Mouse (Mus musculus) hindbrain, embryonic 16.5 days (tissue): ENCODE data around the gene Fam174b. TPM values are rescaled to one million over a fixed set of nuclear protein-coding genes. Genes with fewer than 3 reads are reported as not detected.

Source experiments
- ATAC-seq: fragments of 200-750 bp; cut with Nextera tagmentation; 2 replicates; pipeline ENCODE4 v1.8.0; 2017; ENCODE audit warnings: moderate TSS enrichment, moderate library complexity
- H3K27ac ChIP-seq: fragments of 300-500 bp; sonication (generic); 2 replicates; pipeline ENCODE4 v1.5.1; 2014; ENCODE audit warnings: low read depth, mild to moderate bottlenecking, control low read depth, low read length, moderate library complexity
- H3K27me3 ChIP-seq: fragments of 300-500 bp; sonication (generic); replicated peaks from 2 replicates; pipeline ENCODE4 v1.6.1; 2014; ENCODE audit warnings: low read length; ENCODE audit not compliant: control insufficient read depth, insufficient read depth
- H3K36me3 ChIP-seq: fragments of 300-500 bp; sonication (generic); 2 replicates; pipeline ENCODE4 v1.6.1; 2014; ENCODE audit warnings: mild to moderate bottlenecking, low read length, moderate library complexity, mixed read lengths; ENCODE audit not compliant: control insufficient read depth, insufficient read depth
- H3K4me1 ChIP-seq: fragments of 300-500 bp; sonication (generic); 2 replicates; pipeline ENCODE4 v1.6.1; 2014; ENCODE audit warnings: low read depth, low read length; ENCODE audit not compliant: control insufficient read depth, insufficient read depth
- H3K4me2 ChIP-seq: fragments of 300-500 bp; sonication (generic); 2 replicates; pipeline ENCODE4 v1.6.1; 2014; ENCODE audit warnings: mild to moderate bottlenecking, low read length, control low read depth, moderate library complexity
- H3K4me3 ChIP-seq: fragments of 300-500 bp; sonication (generic); 2 replicates; pipeline ENCODE4 v1.5.1; 2014; ENCODE audit warnings: mild to moderate bottlenecking, low read length, control low read depth, moderate library complexity
- H3K9ac ChIP-seq: fragments of 300-500 bp; sonication (generic); 2 replicates; pipeline ENCODE4 v1.6.1; 2014; ENCODE audit warnings: low read depth, mild to moderate bottlenecking, control low read depth, low read length, moderate library complexity
- H3K9me3 ChIP-seq: fragments of 300-500 bp; sonication (generic); 2 replicates; pipeline ENCODE4 v1.6.1; 2014; ENCODE audit warnings: mild to moderate bottlenecking, low read length, moderate library complexity; ENCODE audit not compliant: control insufficient read depth
- WGBS: fragments of 180-500 bp; shearing (Covaris S2); extraction: QIAGEN DNeasy Blood & Tissue Kit; methylation state at CpG from one replicate; pipeline ENCODE4 v1.1.7; 2014; 5-methylcytosine and 5-hydroxymethylcytosine counted together
- polyA plus RNA-seq: library from polyadenylated mRNA; unstranded; fragments of >200 nt; fragmentation: Nextera tagmentation; extraction: Ambion mirVana; gene quantifications from 2 replicates; pipeline ENCODE4 v1.2.1, GENCODE M21; 2015

The Fam174b gene
- polyA plus RNA-seq, 1 experiment from 2014 or later = 38.1 TPM

GRCm38 (mm10) chr7:73765186-73765903 lies 25.2 kb downstream of the Fam174b start:
- H3K36me3 ChIP-seq = no peaks in the 10 kb centered on the region
- no peak overlapping the region for H3K4me3 ChIP-seq
- H3K9ac ChIP-seq = no peak overlapping the region
- H3K9me3 ChIP-seq = no peaks in the 10 kb centered on the region
- H3K27ac ChIP-seq = no peak overlapping the region
- no peaks in the 10 kb centered on the region for H3K27me3 ChIP-seq
- no peak for ATAC-seq
- no peak overlapping the region for H3K4me2 ChIP-seq
- H3K4me1 ChIP-seq = no peaks in the 10 kb centered on the region
- 79% methylated on average over 7 of the region's 7 CpGs for WGBS

- Histone ChIP-seq H3K4me3 (no peak overlapping the region), H3K27ac (no peak overlapping the region), H3K36me3 (no peaks in the 10 kb centered on the region), H3K4me2 (no peak overlapping the region), H3K9me3 (no peaks in the 10 kb centered on the region), H3K4me1 (peaks cover 9% of the 10 kb centered on the region), H3K27me3 (no peaks in the 10 kb centered on the region), H3K9ac (no peak overlapping the region)
- ATAC-seq = no peak
- 89% methylated on average over 4 of the region's 4 CpGs for WGBS
Measured at GRCm38 (mm10) chr7:73769224-73769623, 29.1 kb downstream of the Fam174b start.

GRCm38 (mm10) chr7:73771384-73772274 lies 31.5 kb downstream of the Fam174b start:
- ATAC-seq = peak; percentile 80
- H3K27ac ChIP-seq = no peak overlapping the region; the same call in 1 of the 2 replicates
- WGBS = 37% methylated on average over 19 of the region's 19 CpGs

GRCm38 (mm10) chr7:73772275-73772765 lies 32.2 kb downstream of the Fam174b start:
- Histone ChIP-seq H3K9ac (no peak overlapping the region), H3K36me3 (no peaks in the 10 kb centered on the region; the same call in 1 of the 2 replicates), H3K27me3 (no peaks in the 10 kb centered on the region), H3K4me1 (peaks cover 9% of the 10 kb centered on the region), H3K9me3 (no peaks in the 10 kb centered on the region), H3K4me2 (no peak overlapping the region; the same call in 1 of the 2 replicates), H3K27ac (no peak overlapping the region; the same call in 1 of the 2 replicates), H3K4me3 (no peak overlapping the region)
- no peak for ATAC-seq
- 58% methylated on average over 14 of the region's 14 CpGs for WGBS

More at GRCm38 (mm10) chr7:73771384-73772274, 31.5 kb downstream of the Fam174b start:
- peaks cover 9% of the 10 kb centered on the region for H3K4me1 ChIP-seq
- peak overlapping the region; percentile 26 for H3K4me2 ChIP-seq
- H3K9ac ChIP-seq = no peak overlapping the region
- H3K36me3 ChIP-seq = no peaks in the 10 kb centered on the region; the same call in 1 of the 2 replicates
- no peaks in the 10 kb centered on the region for H3K9me3 ChIP-seq
- H3K27me3 ChIP-seq = no peaks in the 10 kb centered on the region
- no peak overlapping the region for H3K4me3 ChIP-seq

GRCm38 (mm10) chr7:73774781-73775180 lies 34.7 kb downstream of the Fam174b start:
- Histone ChIP-seq H3K9ac (no peak overlapping the region), H3K27ac (no peak overlapping the region), H3K4me2 (no peak overlapping the region), H3K27me3 (no peaks in the 10 kb centered on the region), H3K36me3 (no peaks in the 10 kb centered on the region; the same call in 1 of the 2 replicates), H3K9me3 (no peaks in the 10 kb centered on the region), H3K4me1 (peaks cover 9% of the 10 kb centered on the region), H3K4me3 (no peak overlapping the region)
- 81% methylated on average over 9 of the region's 9 CpGs for WGBS
- ATAC-seq = no peak

- WGBS = 84% methylated on average over 3 of the region's 3 CpGs
- no peaks in the 10 kb centered on the region for H3K27me3 ChIP-seq
- H3K4me3 ChIP-seq = no peak overlapping the region
Measured at GRCm38 (mm10) chr7:73777777-73778176, 37.7 kb downstream of the Fam174b start.

GRCm38 (mm10) chr7:73784736-73785428 lies 44.8 kb downstream of the Fam174b start:
- H3K27ac ChIP-seq = no peak overlapping the region
- H3K9ac ChIP-seq = no peak overlapping the region
- ATAC-seq = no peak
- no peaks in the 10 kb centered on the region for H3K9me3 ChIP-seq
- no peak overlapping the region for H3K4me3 ChIP-seq
- H3K36me3 ChIP-seq = no peaks in the 10 kb centered on the region
- no peaks in the 10 kb centered on the region for H3K27me3 ChIP-seq
- 90% methylated on average over 4 of the region's 4 CpGs for WGBS
- no peak overlapping the region for H3K4me2 ChIP-seq
- no peaks in the 10 kb centered on the region for H3K4me1 ChIP-seq

More at GRCm38 (mm10) chr7:73777777-73778176, 37.7 kb downstream of the Fam174b start:
- no peak overlapping the region for H3K27ac ChIP-seq
- no peaks in the 10 kb centered on the region for H3K9me3 ChIP-seq
- no peaks in the 10 kb centered on the region for H3K4me1 ChIP-seq
- H3K9ac ChIP-seq = no peak overlapping the region
- H3K36me3 ChIP-seq = no peaks in the 10 kb centered on the region; the same call in 1 of the 2 replicates
- no peak for ATAC-seq
- H3K4me2 ChIP-seq = no peak overlapping the region

- ATAC-seq = no peak
- H3K4me3 ChIP-seq = no peak overlapping the region
- no peak overlapping the region for H3K9ac ChIP-seq
- H3K36me3 ChIP-seq = no peaks in the 10 kb centered on the region
- 85% methylated on average over 4 of the region's 4 CpGs for WGBS
- no peaks in the 10 kb centered on the region for H3K27me3 ChIP-seq
- H3K27ac ChIP-seq = no peak overlapping the region
- no peak overlapping the region for H3K4me2 ChIP-seq
- H3K4me1 ChIP-seq = no peaks in the 10 kb centered on the region
- no peaks in the 10 kb centered on the region for H3K9me3 ChIP-seq
Measured at GRCm38 (mm10) chr7:73785815-73786214, 45.7 kb downstream of the Fam174b start.
